Mouse (Mus musculus) liver, adult 2 months (tissue): Measurements from ENCODE around the gene Lmbr1l.

ENCODE experiments used
- CTCF ChIP-seq: fragments of 200-500 bp; IDR thresholded peaks from 2 replicates; pipeline ENCODE4 v1.5.1; 2011; ENCODE audit warnings: low read depth, low read length, control low read depth
- POLR2A ChIP-seq: fragments of 200-500 bp; IDR thresholded peaks from 2 replicates; pipeline ENCODE4 v1.6.1; 2011; ENCODE audit warnings: low read length, control low read depth; ENCODE audit not compliant: insufficient read depth; ENCODE audit errors: extremely low read depth

DNA sequence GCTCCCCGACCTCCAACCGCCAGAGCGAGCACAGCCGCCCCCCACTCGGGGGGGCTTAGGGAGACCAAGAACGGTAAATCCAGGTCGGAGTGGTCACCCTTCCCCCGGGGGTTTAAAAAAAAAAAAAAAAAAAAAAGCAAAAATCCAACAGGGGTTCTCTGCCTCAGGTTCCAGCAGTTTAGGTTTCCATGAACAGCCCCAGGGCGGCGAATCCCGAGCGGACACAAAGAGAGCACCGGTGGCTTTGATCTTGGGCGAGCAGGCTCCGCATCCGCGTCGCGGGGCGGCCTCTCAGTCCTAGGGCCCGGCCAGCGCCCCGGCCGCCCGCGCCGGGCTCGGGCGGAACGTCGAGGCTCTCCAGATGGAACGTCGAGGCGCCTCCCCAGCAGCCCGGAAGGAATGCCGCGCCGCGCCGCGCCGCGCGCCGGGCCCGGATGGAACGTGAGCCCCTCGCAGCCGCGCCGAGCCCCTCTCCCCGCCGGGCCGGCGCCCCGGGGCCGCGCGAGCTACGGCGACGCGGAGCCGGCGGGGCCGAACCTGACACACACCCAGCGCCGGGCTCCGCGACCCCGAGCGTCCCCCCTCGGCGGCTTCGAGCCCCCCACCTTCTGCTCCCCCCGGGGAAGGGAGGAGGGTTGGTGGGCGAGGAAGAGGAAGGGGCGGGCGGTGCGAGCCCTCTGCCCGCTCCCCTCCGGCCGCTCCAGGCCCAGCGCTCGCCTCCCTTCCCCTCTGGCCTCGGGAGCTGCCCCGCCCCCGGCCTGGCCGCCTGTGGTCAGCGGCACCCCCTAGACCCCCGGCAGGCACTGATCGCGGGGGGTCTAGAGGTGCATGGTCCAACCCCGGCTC is 46.7 kb downstream of the Lmbr1l start, which contains the start of gene Kmt2d:
- TF ChIP-seq CTCF: no peak
- no peak for TF ChIP-seq POLR2A
